Mouse (Mus musculus): ENCODE measurements at regions not wholly inside any gene's neighbourhood (a gene's known extent, or its start where the extent isn't known, plus 50 kb on each side); places are given as distances from the start of the nearest gene placed in this dataset.

DNA sequence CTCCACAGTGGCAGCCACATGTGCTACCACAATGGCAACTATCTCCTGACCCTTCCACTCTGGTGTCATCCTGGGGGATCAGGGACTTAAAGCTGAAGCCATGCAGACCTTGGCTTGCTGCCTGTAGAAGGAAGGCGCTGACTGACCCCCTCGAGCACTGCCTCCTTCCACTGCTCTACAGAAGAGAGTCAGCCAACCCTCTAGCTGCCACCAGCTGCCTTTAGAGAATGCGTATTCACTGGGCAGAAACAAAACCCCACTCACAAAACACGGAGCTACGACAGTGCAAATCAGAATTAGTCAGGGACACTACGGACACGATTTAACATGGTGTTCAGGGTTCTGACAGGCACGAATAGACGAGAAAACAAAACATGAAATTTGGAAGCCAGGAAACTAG is 67.1 kb upstream of the A530016L24Rik start:
- no peak for ATAC-seq (replicated peaks; ENCODE audit: insufficient number of reproducible peaks, insufficient read depth, low FRiP score, low read depth)
- no peaks in the 10 kb centered on the region for H3K36me3 ChIP-seq
- no peak overlapping the region for H3K9ac ChIP-seq
- H3K27ac ChIP-seq = no peak overlapping the region
- 84% methylated on average over 9 of the region's 9 CpGs for WGBS
- no peak overlapping the region for H3K4me2 ChIP-seq
- no peaks in the 10 kb centered on the region for H3K4me1 ChIP-seq (replicated peaks)
- H3K27me3 ChIP-seq = no peaks in the 10 kb centered on the region; the same call in 1 of the 2 replicates
- no peaks in the 10 kb centered on the region for H3K9me3 ChIP-seq (replicated peaks)
- no peak overlapping the region for H3K4me3 ChIP-seq

DNA sequence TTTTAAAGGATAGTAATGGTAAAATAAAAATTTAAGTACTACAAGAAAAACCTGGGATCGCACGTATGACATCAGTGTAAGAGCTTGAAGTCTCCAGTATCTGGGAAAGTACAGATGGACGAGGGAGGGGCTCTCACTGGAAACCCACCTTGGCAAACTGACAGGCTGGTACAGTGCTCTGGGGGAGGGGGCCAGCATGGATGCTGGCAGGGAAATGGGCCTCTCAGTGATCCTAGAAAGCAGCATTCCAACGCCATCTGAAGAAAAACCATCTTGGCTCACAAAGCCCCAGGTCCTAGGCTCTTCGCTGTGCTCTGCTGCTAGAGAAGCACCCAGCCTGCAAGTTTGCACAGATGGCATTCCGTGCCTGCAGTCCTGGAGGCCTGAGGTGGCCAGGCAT is 65.1 kb upstream of the A530016L24Rik start:
- ATAC-seq (replicated peaks; ENCODE audit: insufficient number of reproducible peaks, insufficient read depth, low FRiP score, low read depth) = no peak
- Histone ChIP-seq H3K36me3 (no peaks in the 10 kb centered on the region), H3K27me3 (no peaks in the 10 kb centered on the region), H3K27ac (no peak overlapping the region), H3K4me1 (replicated peaks) (no peaks in the 10 kb centered on the region), H3K4me3 (no peak overlapping the region), H3K9ac (no peak overlapping the region), H3K9me3 (replicated peaks) (no peaks in the 10 kb centered on the region), H3K4me2 (no peak overlapping the region)
- 86% methylated on average over 6 of the region's 6 CpGs for WGBS

DNA sequence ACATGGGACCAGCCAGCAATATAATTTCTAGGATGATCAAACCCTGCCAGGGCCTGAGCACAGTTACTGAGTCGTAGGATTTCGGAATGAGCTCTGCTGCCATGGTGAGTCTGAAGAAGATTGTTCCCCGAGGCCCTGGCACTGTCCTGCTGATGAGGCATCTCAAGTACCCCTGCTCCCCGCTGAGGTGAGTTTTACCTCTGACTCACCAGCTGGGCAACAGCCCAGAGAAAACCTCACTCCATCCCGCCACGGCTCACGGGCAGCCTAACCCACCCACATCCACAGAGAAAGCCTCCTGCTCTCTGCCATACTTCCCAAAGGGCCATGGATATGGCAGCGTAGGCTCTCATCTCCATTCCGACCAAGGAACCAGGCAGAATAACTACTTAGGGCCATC is 62.6 kb upstream of the A530016L24Rik start:
- ATAC-seq (replicated peaks; ENCODE audit: insufficient number of reproducible peaks, insufficient read depth, low FRiP score, low read depth) = no peak
- Histone ChIP-seq H3K4me2 (no peak overlapping the region), H3K9ac (no peak overlapping the region), H3K9me3 (replicated peaks) (no peaks in the 10 kb centered on the region), H3K4me1 (replicated peaks) (no peaks in the 10 kb centered on the region), H3K27ac (no peak overlapping the region), H3K4me3 (no peak overlapping the region), H3K27me3 (no peaks in the 10 kb centered on the region), H3K36me3 (no peaks in the 10 kb centered on the region)
- 74% methylated on average over 9 of the region's 9 CpGs for WGBS

DNA sequence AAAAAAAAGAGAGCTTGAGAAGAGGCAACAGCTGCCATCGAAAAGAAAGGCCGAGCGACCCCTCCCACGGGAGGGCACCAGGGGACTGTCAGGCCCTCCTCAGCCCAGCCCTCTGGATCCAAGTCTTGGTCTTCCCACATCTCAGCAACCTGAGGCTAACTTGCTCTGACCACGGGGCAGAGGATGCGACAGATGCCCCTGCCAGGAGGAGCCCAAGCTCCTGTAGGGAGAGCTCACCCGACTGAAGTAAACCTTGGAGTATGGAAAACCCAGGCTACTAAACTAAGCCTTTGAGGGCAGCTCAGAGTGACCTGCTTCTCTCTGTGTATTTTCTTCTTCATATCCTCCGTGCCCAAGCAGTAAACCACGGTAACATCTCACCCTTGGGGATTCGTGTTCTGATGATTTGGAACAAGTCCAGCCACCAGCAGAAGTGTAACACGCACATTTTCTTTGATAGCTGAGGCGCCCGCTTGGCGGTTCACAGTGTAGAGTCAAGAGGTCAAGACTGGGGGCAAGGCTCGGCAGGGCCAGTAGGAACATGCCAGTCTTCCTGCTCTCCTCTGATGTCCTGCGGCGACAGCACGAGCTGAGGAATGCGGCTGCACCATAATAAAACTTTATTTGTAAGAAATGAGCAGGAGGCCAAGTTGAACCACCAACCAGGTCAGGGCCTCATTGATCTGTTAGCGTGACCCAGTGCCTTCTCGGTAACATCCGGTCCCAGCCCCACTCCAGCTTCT is 59.0 kb upstream of the A530016L24Rik start:
- Histone ChIP-seq H3K4me2 (no peak overlapping the region), H3K27me3 (0 out of 2 replicates have a peak, but pooled peaks cover 5% of the 10 kb centered on the region), H3K9ac (no peak overlapping the region), H3K4me3 (no peak overlapping the region), H3K9me3 (replicated peaks) (no peaks in the 10 kb centered on the region), H3K27ac (no peak overlapping the region), H3K36me3 (no peaks in the 10 kb centered on the region), H3K4me1 (replicated peaks) (no peaks in the 10 kb centered on the region)
- 65% methylated on average over 22 of the region's 22 CpGs for WGBS
- no peak for ATAC-seq (replicated peaks; ENCODE audit: insufficient number of reproducible peaks, insufficient read depth, low FRiP score, low read depth)

DNA sequence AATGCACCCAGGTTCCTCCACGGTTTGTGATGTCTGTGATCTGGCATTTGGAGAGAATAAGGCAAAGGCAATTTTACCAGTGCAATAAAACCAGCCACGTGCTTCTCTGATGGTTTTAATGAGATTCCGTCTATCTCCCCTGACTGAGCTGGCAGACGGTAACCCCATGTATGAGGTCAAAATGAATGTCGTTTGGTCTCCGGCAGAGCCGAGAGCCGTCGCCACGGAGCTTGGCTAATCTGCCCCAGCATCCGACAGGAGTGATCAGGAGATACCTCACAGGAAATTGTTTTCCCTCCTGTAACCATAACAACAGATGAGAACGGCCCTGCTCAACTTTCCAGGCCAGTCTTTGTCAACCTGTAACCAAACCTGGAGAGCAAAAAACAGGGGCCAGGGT is 55.9 kb upstream of the A530016L24Rik start:
- no peaks in the 10 kb centered on the region for H3K36me3 ChIP-seq
- no peak overlapping the region for H3K27ac ChIP-seq
- no peaks in the 10 kb centered on the region for H3K4me1 ChIP-seq (replicated peaks)
- H3K27me3 ChIP-seq = peaks cover 5% of the 10 kb centered on the region; the same call in 1 of the 2 replicates
- 42% methylated on average over 12 of the region's 12 CpGs for WGBS
- H3K4me3 ChIP-seq = no peak overlapping the region
- H3K9ac ChIP-seq = no peak overlapping the region
- H3K4me2 ChIP-seq = no peak overlapping the region
- no peaks in the 10 kb centered on the region for H3K9me3 ChIP-seq (replicated peaks)
- no peak for ATAC-seq (replicated peaks; ENCODE audit: insufficient number of reproducible peaks, insufficient read depth, low FRiP score, low read depth)

DNA sequence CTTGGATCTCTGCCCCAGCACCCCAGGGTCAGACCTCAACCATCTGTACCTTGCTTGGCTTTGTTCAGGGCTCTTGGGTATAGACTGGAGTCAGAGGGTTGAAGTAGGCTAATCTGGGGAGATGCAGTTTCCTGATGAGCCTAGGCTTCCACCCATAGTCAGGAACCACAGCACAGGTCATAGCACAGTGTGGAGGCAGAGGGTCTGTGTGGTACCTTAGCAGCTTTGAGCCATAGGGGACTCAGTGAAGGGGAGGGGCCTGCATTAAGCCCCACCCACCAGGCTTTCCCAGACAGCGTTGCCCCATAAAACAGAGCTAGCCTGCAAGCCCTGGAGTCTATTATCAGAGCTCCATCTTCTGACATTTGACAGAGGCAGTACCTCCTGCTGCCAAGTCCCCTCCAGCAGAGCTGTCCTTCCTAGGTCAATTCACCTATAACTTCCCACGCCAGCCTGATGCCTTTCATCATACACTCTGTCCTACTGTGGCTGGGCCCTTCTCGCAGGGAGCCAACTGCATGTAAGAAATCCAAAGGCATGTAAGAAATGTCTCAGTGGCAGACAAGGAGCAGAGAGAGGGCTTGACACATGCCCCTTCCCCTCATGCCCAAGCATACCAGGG is 54.5 kb upstream of the A530016L24Rik start:
- Histone ChIP-seq H3K27me3 (peaks cover 5% of the 10 kb centered on the region; the same call in 1 of the 2 replicates), H3K27ac (no peak overlapping the region), H3K9ac (no peak overlapping the region), H3K4me3 (no peak overlapping the region), H3K36me3 (no peaks in the 10 kb centered on the region), H3K9me3 (replicated peaks) (no peaks in the 10 kb centered on the region), H3K4me1 (replicated peaks) (no peaks in the 10 kb centered on the region), H3K4me2 (no peak overlapping the region)
- 51% methylated on average over 3 of the region's 3 CpGs for WGBS
- no peak for ATAC-seq (replicated peaks; ENCODE audit: insufficient number of reproducible peaks, insufficient read depth, low FRiP score, low read depth)

DNA sequence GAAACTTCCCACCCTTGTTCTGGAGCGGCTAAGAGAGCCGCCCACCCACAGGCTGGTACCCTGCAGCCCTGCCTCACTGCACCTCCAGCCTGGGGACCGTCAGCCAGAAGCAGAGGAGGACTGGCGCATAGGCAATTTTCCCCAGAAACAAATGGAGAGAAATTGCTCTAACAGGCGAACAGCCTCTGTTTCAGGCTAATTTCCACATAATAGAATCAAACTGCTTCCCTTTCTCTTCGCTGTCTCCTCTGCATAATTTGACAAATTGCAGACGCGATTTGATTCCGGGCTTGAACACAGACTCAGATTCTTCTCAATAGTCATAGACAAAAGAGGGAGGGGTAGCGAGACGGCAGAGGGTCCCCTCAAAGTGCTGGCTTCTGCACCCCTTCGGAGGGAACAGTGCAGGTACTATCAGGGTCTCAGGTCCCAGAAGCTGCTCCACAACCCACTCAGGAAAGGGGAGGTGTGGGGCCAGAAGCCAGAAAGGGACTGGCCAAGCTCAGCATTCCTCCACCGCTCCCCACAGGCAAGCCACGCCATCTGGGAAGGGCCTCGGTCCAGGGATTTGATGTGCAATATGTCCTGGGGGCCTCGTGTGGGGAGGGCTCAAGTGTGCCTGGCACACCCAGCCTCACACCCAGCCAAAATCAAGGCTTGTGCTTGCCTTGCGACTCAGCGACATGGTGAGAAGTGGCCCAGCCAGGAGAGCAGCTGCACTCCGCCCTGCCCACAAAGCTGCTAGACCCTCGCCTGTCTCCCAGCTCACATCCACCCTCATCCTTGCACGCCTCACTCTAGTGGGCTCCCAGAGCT is 53.7 kb upstream of the A530016L24Rik start:
- Histone ChIP-seq H3K4me1 (replicated peaks) (no peaks in the 10 kb centered on the region), H3K27me3 (peaks cover 5% of the 10 kb centered on the region; the same call in 1 of the 2 replicates), H3K9me3 (replicated peaks) (no peaks in the 10 kb centered on the region), H3K27ac (no peak overlapping the region), H3K9ac (no peak overlapping the region), H3K4me3 (no peak overlapping the region), H3K36me3 (no peaks in the 10 kb centered on the region), H3K4me2 (no peak overlapping the region)
- 63% methylated on average over 21 of the region's 21 CpGs for WGBS
- no peak for ATAC-seq (replicated peaks; ENCODE audit: insufficient number of reproducible peaks, insufficient read depth, low FRiP score, low read depth)

DNA sequence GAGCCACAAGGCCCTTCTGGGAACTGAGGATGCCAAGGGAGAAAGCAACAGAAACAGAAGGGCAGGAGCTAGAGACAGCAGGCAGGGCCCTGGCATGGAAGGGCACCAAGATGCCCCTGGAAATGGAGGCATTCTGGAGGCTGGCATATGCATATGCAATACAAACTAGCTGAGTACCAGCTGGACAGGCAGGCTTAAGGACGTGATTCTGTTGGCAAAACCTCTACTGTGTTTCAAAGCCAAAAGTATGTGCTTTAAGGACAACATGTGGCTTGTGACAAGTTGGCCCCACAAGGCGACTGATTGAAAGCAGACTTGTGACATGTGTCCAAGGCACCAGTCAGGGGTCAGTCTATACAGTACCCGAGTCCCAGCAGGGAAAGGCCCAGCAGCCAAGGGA is 52.2 kb upstream of the A530016L24Rik start:
- Histone ChIP-seq H3K9me3 (replicated peaks) (no peaks in the 10 kb centered on the region), H3K27me3 (peaks cover 5% of the 10 kb centered on the region; the same call in 1 of the 2 replicates), H3K27ac (no peak overlapping the region), H3K9ac (no peak overlapping the region), H3K36me3 (no peaks in the 10 kb centered on the region), H3K4me2 (no peak overlapping the region), H3K4me1 (replicated peaks) (no peaks in the 10 kb centered on the region), H3K4me3 (no peak overlapping the region)
- WGBS = 51% methylated on average over 3 of the region's 3 CpGs
- ATAC-seq (replicated peaks; ENCODE audit: insufficient number of reproducible peaks, insufficient read depth, low FRiP score, low read depth) = no peak

DNA sequence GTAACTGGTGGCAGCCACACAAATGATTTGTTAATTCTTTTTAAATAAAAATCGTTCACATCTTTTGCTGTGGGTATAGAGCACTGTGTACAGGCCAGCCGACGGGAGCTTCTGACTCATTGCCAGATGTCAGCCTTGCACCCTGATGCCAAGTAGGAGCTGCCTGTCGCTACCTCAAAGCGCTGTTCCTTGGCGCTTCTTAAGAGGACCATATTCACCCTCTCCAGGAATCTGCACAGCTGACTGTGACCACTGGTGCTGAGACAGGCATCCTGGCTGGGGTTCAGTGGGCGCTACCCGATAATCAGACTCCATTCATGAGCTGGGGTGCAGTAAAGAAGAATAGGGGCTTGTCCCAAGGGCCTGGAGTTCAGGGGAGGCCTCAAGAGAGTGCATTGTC is 51.0 kb upstream of the A530016L24Rik start:
- H3K27me3 ChIP-seq = peaks cover 5% of the 10 kb centered on the region; the same call in 1 of the 2 replicates
- H3K9ac ChIP-seq = no peak overlapping the region
- ATAC-seq (replicated peaks; ENCODE audit: insufficient number of reproducible peaks, insufficient read depth, low FRiP score, low read depth) = no peak
- WGBS = 79% methylated on average over 8 of the region's 8 CpGs
- no peaks in the 10 kb centered on the region for H3K9me3 ChIP-seq (replicated peaks)
- H3K4me3 ChIP-seq = no peak overlapping the region
- no peak overlapping the region for H3K27ac ChIP-seq
- no peaks in the 10 kb centered on the region for H3K4me1 ChIP-seq (replicated peaks)
- no peak overlapping the region for H3K4me2 ChIP-seq
- H3K36me3 ChIP-seq = no peaks in the 10 kb centered on the region

All from heart, embryonic 15.5 days (tissue).